Mouse (Mus musculus) neural tube, embryonic 13.5 days (tissue): ENCODE measurements at regions not wholly inside any gene's neighbourhood (a gene's known extent, or its start where the extent isn't known, plus 50 kb on each side); places are given as distances from the start of the nearest gene placed in this dataset.

Experiments
- ATAC-seq: fragments of 200-750 bp; cut with Nextera tagmentation; 2 replicates; pipeline ENCODE4 v1.8.0; 2017; ENCODE audit warnings: low read depth, mild to moderate bottlenecking, moderate TSS enrichment, moderate library complexity
- H3K27ac ChIP-seq: fragments of 300-500 bp; sonication (generic); replicated peaks from 2 replicates; pipeline ENCODE4 v1.5.1; 2015; ENCODE audit warnings: moderate library complexity, mild to moderate bottlenecking, inconsistent platforms
- H3K27me3 ChIP-seq: fragments of 300-500 bp; sonication (generic); 2 replicates; pipeline ENCODE4 v1.6.1; 2015; ENCODE audit warnings: mild to moderate bottlenecking, inconsistent platforms
- H3K36me3 ChIP-seq: fragments of 300-500 bp; sonication (generic); 2 replicates; pipeline ENCODE4 v1.6.1; 2015; ENCODE audit warnings: mild to moderate bottlenecking, inconsistent platforms
- H3K4me1 ChIP-seq: fragments of 300-500 bp; sonication (generic); replicated peaks from 2 replicates; pipeline ENCODE4 v1.6.1; 2015; ENCODE audit warnings: inconsistent platforms
- H3K4me2 ChIP-seq: fragments of 300-500 bp; sonication (generic); 2 replicates; pipeline ENCODE4 v1.6.1; 2015; ENCODE audit warnings: inconsistent platforms, mild to moderate bottlenecking, moderate library complexity
- H3K4me3 ChIP-seq: fragments of 300-500 bp; sonication (generic); 2 replicates; pipeline ENCODE4 v1.5.1; 2015; ENCODE audit warnings: mild to moderate bottlenecking, inconsistent platforms
- H3K9ac ChIP-seq: fragments of 300-500 bp; sonication (generic); 2 replicates; pipeline ENCODE4 v1.6.1; 2015; ENCODE audit warnings: moderate library complexity, mild to moderate bottlenecking, inconsistent platforms
- H3K9me3 ChIP-seq: fragments of 300-500 bp; sonication (generic); 2 replicates; pipeline ENCODE4 v1.6.1; 2016; ENCODE audit warnings: inconsistent platforms
- WGBS: fragments of 180-500 bp; shearing (Covaris S2); methylation state at CpG from one replicate; pipeline ENCODE4 v1.1.7; 2015; 5-methylcytosine and 5-hydroxymethylcytosine counted together

DNA sequence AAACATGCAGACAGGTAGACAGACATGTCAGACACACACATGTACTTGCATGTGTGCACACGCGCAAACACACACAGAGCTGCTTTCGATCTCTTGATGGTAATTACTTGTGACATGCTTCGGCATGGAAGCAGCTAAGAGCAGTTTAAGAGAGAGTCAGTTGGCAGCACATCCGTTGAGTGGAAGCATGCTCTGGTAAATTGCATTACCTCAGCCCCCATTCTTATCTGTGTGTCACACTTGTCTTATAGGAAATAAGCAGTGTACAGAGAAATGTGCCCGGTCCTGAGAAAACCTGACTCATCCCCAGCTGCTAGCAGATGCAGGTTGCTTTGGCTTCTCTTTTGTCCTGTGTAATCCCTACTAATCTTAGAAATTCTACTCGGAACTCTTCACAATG, 80.0 kb upstream of the Tmem150c start:
- 82% methylated on average over 7 of the region's 7 CpGs for WGBS
- H3K4me2 ChIP-seq = no peak overlapping the region
- H3K9ac ChIP-seq = no peak overlapping the region
- no peaks in the 10 kb centered on the region for H3K36me3 ChIP-seq
- no peak overlapping the region for H3K4me3 ChIP-seq
- no peak for ATAC-seq
- no peaks in the 10 kb centered on the region for H3K27me3 ChIP-seq
- H3K9me3 ChIP-seq = no peaks in the 10 kb centered on the region
- H3K4me1 ChIP-seq = no peaks in the 10 kb centered on the region
- H3K27ac ChIP-seq = no peak overlapping the region

DNA sequence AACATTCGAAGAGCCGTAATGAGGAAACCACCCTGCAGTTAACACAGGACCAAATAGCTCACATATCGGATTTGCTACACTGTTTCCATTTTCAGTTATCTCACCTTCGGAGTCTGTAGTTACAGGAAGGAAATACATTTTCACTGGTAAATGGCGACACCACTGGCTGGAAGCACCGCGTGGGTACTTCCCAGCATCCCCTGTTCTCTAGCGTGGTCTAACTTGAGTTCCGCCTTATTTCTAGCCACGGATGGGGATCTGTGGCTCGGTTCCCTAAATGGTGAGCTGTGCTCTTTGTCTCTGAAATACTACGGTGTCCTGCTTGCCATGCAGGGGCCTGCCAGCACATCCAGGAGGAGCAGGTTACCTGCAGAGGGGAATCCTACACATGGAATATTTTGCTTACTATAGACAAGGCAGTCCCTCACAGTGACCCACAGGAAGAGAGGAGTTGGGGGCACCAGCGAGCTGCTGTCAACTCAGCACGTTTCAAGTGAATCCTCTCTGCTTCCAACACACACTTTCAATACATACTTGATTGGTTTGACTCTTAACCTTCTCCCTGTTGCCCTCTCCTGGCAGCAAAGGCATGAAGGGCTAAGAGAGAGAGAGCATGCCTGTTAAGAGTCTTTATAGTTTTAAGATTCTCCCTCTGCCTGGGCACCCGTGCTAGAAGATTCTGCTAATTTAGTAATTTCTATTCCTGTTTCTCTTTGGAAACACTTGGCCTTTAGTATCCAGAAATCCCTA, 78.9 kb upstream of the Tmem150c start:
- Histone ChIP-seq H3K9me3 (no peaks in the 10 kb centered on the region), H3K9ac (no peak overlapping the region), H3K36me3 (no peaks in the 10 kb centered on the region), H3K4me3 (no peak overlapping the region), H3K4me1 (no peaks in the 10 kb centered on the region), H3K27ac (no peak overlapping the region), H3K4me2 (no peak overlapping the region), H3K27me3 (no peaks in the 10 kb centered on the region)
- ATAC-seq = no peak
- 84% methylated on average over 15 of the region's 15 CpGs for WGBS

DNA sequence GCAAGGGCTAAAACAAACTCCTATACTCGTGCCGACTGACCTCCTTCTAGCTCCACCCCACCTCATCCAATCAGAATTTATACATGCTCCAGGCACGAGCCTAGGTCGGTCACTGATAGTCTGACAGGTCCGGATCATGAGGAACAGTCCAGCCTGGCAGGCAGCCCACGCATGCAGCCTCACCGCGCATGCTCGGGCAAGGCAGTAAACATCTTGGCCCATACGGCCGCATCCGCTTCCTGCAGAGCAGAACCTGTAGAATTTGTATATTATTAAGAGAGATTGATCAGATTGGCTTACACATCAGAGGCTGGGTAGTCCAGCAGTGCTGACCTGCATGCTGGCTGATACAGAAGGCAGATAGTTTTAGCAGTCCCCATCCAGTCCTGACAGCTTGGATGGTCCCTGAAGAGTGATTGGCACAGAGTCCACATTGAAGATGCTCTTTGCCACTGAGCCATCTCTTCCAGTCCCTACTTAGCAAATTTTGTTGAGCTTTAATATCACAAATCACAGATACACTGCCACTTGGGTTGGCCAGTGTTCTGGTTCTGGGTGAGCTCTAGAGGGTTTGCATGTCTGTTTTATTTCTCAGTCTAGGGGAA, 78.2 kb upstream of the Tmem150c start:
- H3K9me3 ChIP-seq = no peaks in the 10 kb centered on the region
- H3K36me3 ChIP-seq = no peaks in the 10 kb centered on the region
- H3K27ac ChIP-seq = no peak overlapping the region
- WGBS = 90% methylated on average over 12 of the region's 12 CpGs
- no peak for ATAC-seq
- no peak overlapping the region for H3K9ac ChIP-seq
- H3K4me1 ChIP-seq = no peaks in the 10 kb centered on the region
- H3K4me3 ChIP-seq = no peak overlapping the region
- H3K4me2 ChIP-seq = no peak overlapping the region
- no peaks in the 10 kb centered on the region for H3K27me3 ChIP-seq

DNA sequence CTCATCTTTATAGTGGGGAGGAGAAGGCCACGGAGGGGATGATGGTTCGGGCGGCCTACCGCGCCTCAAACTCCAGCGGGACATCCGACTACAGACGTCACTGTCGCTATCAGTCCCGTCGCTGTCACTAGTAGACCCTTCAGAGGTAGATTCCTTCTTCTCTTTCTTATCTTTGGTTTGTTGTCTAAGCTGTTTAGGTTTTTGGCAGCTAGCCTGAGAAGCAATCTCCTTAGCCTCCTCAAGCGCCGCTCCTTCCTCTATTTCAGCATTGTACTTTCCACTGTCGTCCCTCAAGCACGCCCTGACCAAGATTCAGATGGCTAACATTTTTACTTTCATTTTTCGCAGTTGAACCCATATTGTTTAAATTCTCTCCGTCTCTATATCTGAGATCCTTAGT, 76.7 kb upstream of the Tmem150c start:
- Histone ChIP-seq H3K4me3 (no peak overlapping the region), H3K4me2 (no peak overlapping the region), H3K9me3 (no peaks in the 10 kb centered on the region), H3K36me3 (no peaks in the 10 kb centered on the region), H3K9ac (no peak overlapping the region), H3K4me1 (no peaks in the 10 kb centered on the region; the same call in 1 of the 2 replicates), H3K27ac (no peak overlapping the region), H3K27me3 (no peaks in the 10 kb centered on the region)
- ATAC-seq = no peak
- 96% methylated on average over 17 of the region's 17 CpGs for WGBS

DNA sequence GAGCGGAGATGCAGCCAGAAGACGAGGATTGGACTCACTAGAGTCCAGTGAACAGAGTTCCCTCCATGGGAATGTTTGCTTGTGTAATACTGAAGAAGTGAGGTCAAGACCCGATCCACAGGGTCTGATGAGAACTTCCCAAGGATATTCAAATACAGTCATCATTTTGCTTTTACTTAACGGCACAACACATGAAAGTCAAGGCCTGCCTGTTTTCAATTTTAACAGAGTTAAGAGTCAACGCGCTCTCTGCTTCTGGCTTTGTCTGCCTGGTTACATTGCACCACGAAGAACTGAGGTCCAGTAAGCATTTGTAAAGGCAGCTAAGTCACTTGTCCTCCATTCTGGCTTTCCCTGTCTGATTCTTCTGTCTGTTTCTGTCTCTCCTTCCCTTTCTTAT, 72.5 kb upstream of the Tmem150c start:
- H3K4me2 ChIP-seq = no peak overlapping the region
- H3K36me3 ChIP-seq = no peaks in the 10 kb centered on the region
- H3K9me3 ChIP-seq = no peaks in the 10 kb centered on the region
- WGBS = 79% methylated on average over 7 of the region's 7 CpGs
- H3K4me3 ChIP-seq = no peak overlapping the region
- ATAC-seq = no peak
- peak overlapping the region; percentile 61; the same call in 1 of the 2 replicates for H3K27ac ChIP-seq
- H3K4me1 ChIP-seq = no peaks in the 10 kb centered on the region; the same call in 1 of the 2 replicates
- H3K9ac ChIP-seq = no peak overlapping the region
- no peaks in the 10 kb centered on the region for H3K27me3 ChIP-seq

DNA sequence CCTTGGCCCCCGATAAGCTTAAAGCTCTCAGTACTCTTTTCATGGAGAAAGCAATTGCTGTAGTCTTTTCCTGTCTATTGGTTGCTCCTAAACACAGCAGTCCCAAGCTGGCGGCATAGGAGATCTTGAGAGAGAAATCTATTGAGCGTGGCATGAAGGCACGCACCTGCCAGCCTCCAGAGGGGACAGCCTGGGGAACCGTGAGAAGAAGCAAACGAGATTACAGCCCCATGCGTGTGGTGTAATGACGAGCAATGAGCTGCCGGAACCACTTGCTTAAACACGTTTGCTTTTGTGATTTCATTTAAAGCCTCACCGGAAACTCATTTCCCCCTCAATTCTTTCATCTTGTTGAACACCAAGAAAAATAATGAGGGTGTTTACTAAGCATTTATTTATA, 72.0 kb upstream of the Tmem150c start:
- H3K27ac ChIP-seq = peak overlapping the region; percentile 61
- 68% methylated on average over 11 of the region's 11 CpGs for whole genome bisulfite sequencing
- no peak overlapping the region for H3K4me2 ChIP-seq
- no peak overlapping the region for H3K4me3 ChIP-seq
- H3K9me3 ChIP-seq = no peaks in the 10 kb centered on the region
- H3K36me3 ChIP-seq = no peaks in the 10 kb centered on the region
- no peaks in the 10 kb centered on the region; the same call in 1 of the 2 replicates for H3K4me1 ChIP-seq
- ATAC-seq = no peak
- no peaks in the 10 kb centered on the region for H3K27me3 ChIP-seq
- no peak overlapping the region for H3K9ac ChIP-seq

DNA sequence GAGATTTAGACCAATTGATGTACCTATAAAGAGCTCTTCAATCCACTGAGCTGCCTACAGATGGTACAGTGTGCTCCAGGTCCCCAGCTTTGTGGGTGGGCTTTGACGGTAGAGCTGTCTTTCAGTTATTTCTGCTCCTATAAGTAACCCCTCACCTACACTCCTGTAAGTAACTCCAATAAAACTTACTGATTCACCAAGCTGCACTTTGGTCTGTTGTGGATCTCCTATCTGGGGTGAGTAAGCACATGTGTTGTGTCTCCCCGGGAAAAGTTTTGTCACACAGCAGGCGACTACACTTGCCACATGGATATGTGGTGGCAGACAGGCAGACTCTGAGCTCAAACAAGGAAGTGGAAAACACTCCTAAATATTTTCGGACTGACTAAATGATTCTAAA, 70.4 kb upstream of the Tmem150c start:
- Histone ChIP-seq H3K27me3 (no peaks in the 10 kb centered on the region), H3K4me1 (no peaks in the 10 kb centered on the region; the same call in 1 of the 2 replicates), H3K4me2 (no peak overlapping the region), H3K9me3 (no peaks in the 10 kb centered on the region), H3K9ac (no peak overlapping the region), H3K4me3 (no peak overlapping the region), H3K27ac (no peak overlapping the region), H3K36me3 (no peaks in the 10 kb centered on the region)
- WGBS = 90% methylated on average over 4 of the region's 4 CpGs
- no peak for ATAC-seq

DNA sequence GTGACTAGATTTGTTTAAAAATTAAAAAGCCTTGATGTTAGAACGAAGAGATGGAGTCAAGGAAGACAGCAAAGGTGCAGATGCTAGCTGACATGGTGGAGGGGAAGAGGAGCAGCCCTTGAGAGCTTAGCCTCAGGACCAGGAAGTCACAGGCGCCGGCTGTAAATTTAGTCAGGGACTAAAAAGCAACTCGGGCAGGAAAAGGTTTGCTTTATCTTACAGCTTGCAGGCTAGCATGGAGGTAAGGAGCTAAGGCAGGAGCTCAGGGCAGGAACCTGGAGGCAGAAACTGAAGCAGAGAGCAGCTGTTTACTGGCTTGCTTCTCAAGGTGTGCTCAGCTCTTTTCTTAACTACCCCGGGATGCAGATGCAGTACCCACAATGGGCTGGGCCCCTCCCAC, 68.3 kb upstream of the Tmem150c start:
- 77% methylated on average over 5 of the region's 5 CpGs for WGBS
- ATAC-seq = no peak

DNA sequence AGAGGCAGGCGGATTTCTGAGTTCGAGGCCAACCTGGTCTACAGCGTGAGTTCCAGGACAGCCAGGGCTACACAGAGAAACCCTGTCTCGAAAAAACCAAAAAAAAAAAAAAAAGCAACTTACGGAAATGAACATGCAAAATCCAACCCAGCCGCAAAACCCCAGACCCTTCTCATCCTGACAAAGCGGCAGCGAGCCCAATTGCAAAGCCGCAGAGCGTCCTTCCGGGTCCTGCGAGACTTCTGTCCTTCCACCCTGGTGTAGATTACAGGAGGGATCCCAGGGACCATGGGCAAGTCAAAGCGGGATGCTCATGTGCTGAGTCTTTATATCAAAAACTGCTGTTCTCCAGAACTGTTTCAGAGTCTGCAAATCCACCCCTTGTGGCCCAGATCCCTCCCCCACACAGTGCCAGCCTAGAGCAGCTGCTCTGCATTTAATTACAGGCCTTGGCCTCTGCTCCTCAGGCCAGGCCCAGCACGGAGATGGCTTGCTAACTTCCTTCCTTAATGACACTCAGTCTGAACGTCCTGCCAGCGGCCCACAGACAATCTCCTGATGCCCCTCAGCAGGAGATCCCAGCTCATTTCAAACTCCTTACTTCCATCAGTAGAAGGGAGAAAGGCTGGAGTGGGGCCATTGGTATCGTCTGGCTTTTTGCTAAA, 67.1 kb upstream of the Tmem150c start:
- no peaks in the 10 kb centered on the region for H3K9me3 ChIP-seq
- H3K4me1 ChIP-seq = no peaks in the 10 kb centered on the region; the same call in 1 of the 2 replicates
- 76% methylated on average over 17 of the region's 17 CpGs for WGBS
- no peak for ATAC-seq
- no peak overlapping the region for H3K4me2 ChIP-seq
- no peak overlapping the region for H3K27ac ChIP-seq
- no peaks in the 10 kb centered on the region for H3K36me3 ChIP-seq
- H3K9ac ChIP-seq = no peak overlapping the region
- H3K27me3 ChIP-seq = no peaks in the 10 kb centered on the region
- no peak overlapping the region for H3K4me3 ChIP-seq

More for the DNA sequence above, 68.3 kb upstream of the Tmem150c start:
- Histone ChIP-seq H3K9me3 (no peaks in the 10 kb centered on the region), H3K4me3 (no peak overlapping the region), H3K27me3 (no peaks in the 10 kb centered on the region), H3K9ac (no peak overlapping the region), H3K27ac (no peak overlapping the region), H3K4me1 (no peaks in the 10 kb centered on the region; the same call in 1 of the 2 replicates), H3K36me3 (no peaks in the 10 kb centered on the region), H3K4me2 (no peak overlapping the region)

DNA sequence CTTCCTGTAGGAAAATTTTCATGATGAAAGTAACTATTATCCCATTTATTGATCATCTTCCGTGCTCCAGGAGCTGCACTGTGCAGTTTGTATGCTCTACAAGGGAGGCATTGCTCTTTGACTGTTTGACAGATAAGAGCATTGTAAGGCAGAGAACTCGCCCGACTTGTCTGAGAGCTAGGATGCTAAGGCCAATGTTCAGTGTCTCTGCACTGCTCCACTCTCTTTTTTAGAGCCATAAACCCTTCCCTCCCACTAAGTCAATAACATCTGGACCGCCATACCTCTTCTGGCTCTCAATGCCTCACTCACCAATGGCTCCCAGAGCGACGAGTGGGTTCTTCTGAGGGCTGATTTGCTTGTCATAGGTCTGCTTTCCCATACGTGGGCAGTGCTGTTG, 65.9 kb upstream of the Tmem150c start:
- H3K27me3 ChIP-seq = no peaks in the 10 kb centered on the region
- no peak overlapping the region for H3K4me3 ChIP-seq
- no peak for ATAC-seq
- H3K36me3 ChIP-seq = no peaks in the 10 kb centered on the region
- no peak overlapping the region for H3K27ac ChIP-seq
- H3K9ac ChIP-seq = no peak overlapping the region
- no peaks in the 10 kb centered on the region for H3K9me3 ChIP-seq
- peaks cover 8% of the 10 kb centered on the region for H3K4me1 ChIP-seq
- WGBS = 77% methylated on average over 7 of the region's 7 CpGs
- no peak overlapping the region for H3K4me2 ChIP-seq

DNA sequence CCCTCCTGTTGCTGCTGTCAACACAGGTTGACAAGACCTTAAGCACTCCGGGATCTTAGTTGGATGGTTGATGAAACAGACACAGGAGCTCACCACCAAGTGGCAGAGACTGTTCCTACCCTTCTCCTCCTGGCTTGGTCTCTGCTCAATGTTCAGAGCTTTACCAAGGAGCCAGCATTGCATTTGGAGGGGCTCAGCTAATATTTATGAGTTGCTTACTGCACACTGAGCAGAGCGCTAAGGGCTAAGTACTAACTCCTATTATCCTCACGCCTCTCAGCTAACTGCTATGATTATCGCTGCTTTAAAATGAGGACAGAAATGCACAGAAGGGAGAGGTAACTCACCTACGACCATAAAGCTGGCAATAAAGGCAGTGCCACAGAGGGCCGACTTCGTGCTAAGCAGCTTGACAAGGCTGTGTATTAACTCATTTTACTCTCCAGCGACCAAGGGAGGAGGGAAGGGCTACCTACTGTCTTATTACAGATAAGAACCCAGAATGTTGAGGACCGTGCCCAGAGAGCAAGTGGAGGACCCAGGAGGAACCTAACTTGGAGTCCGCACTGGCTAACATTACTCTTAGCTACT, 65.3 kb upstream of the Tmem150c start:
- no peak overlapping the region for H3K4me3 ChIP-seq
- 74% methylated on average over 10 of the region's 10 CpGs for WGBS

DNA sequence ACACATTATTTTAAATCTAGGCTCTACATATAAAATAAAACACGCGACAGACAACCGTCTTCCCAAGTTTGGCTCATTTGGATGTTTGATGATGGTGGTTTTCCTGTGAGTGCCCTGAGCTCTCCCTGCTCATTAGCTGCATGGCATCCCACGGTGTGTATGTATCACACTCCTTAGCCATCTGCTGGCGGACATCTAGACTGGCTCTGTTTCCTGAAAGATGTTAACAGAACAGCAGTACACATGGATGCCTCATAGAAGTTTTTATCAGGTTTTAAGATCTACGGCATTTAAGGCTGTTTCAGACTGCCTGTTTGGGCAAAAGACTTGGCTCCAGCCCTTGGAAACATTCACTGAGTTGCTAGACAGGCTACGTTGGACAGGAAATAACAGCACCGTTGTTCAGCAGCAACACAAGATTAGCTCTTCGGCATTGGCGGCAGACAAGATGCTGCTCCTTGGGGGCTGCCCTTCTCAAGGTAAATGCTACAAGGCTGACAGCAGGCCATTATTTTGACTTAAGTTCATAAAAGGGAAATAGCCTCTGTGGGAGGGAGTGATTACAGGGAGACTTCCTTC, 61.5 kb upstream of the Tmem150c start:
- WGBS = 62% methylated on average over 10 of the region's 10 CpGs
- Histone ChIP-seq H3K36me3 (no peaks in the 10 kb centered on the region), H3K9me3 (no peaks in the 10 kb centered on the region), H3K4me2 (no peak overlapping the region), H3K27ac (peak overlapping the region; percentile 74), H3K4me3 (no peak overlapping the region), H3K9ac (no peak overlapping the region), H3K27me3 (no peaks in the 10 kb centered on the region), H3K4me1 (peaks cover 8% of the 10 kb centered on the region; the same call in 1 of the 2 replicates)
- ATAC-seq = peak; percentile 49; the same call in 1 of the 2 replicates

More for the DNA sequence above, 65.3 kb upstream of the Tmem150c start:
- no peaks in the 10 kb centered on the region for H3K36me3 ChIP-seq
- no peak for ATAC-seq
- H3K4me2 ChIP-seq = no peak overlapping the region
- no peaks in the 10 kb centered on the region for H3K9me3 ChIP-seq
- H3K27ac ChIP-seq = no peak overlapping the region
- peaks cover 8% of the 10 kb centered on the region for H3K4me1 ChIP-seq
- H3K27me3 ChIP-seq = no peaks in the 10 kb centered on the region
- no peak overlapping the region for H3K9ac ChIP-seq
